Mouse (Mus musculus): ENCODE measurements at regions not wholly inside any gene's neighbourhood (a gene's known extent, or its start where the extent isn't known, plus 50 kb on each side); places are given as distances from the start of the nearest gene placed in this dataset.

DNA sequence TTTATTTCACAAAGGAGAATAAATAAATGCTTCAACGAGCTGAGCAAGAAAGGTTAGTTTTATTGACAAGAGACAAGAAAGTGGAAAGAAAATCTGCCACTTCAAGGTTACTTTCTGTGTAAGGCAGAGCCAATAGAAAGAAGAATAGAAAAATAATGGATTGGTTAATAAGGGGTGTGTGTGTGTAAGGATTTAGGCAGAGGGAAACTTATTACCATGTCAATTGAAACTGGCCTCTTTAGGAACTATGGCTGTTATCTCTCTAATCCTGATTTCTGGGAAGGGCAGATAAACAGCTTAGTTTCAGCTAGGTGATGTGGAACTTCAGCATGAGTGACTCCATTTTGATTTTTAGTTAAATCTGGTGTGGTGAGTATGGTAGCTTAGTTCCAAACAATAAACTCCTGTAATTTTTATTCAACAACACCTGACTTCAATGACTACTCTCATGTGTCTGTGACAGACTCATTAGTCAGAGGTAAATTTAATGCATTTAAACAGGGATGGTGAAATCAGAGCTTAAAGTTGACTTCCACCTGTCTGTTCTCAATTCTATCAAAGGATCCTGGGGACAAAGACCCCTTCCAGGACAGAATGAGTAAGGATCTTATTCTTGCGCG lies 197.2 kb upstream of the Cobl start:
- no peak for DNase-seq (ENCODE audit: extremely low read depth)
- H3K9me3 ChIP-seq (replicated peaks; ENCODE audit: low read length) = peaks cover 39% of the 10 kb centered on the region
- dilution Hi-C loops (cut with MboI; ENCODE audit: extremely low pct_ligation_motif_present, extremely low pct_unique_long_range_greater_than_20kb, low sequenced_read_pairs) = no loop called here
- no peaks in the 10 kb centered on the region for H3K27me3 ChIP-seq (replicated peaks)
- no peak overlapping the region for H3K27ac ChIP-seq (ENCODE audit: insufficient read depth, low read depth)
- in situ Hi-C loops (cut with MboI; ENCODE audit: low pct_ligation_motif_present, low pct_unique_long_range_greater_than_20kb, low sequenced_read_pairs) = no loop called here
- H3K4me3 ChIP-seq (replicated peaks in 1 of 3; ENCODE audit: low read depth in 2 of 3, low read length in 2 of 3, poor library complexity in 1 of 3) = no peak overlapping the region
- no peak overlapping the region for H3K4me2 ChIP-seq (ENCODE audit: insufficient read depth, low read depth, poor library complexity, severe bottlenecking)
- TF ChIP-seq SIN3A (IDR thresholded peaks at IDR 0.05; ENCODE audit: low read length) = no peak
- no peak for TF ChIP-seq USF2 (conservative IDR thresholded peaks at IDR 0.05; ENCODE audit: low read depth, low read length)
- no peak for TF ChIP-seq UBTF (IDR thresholded peaks at IDR 0.05; ENCODE audit: low read depth, low read length)
- TF ChIP-seq RCOR1 (conservative IDR thresholded peaks at IDR 0.05; ENCODE audit: low read depth, low read length) = no peak
- no peak for TF ChIP-seq POLR2AphosphoS2 (IDR thresholded peaks at IDR 0.05; ENCODE audit: low read depth, low read length)
- H3K4me1 ChIP-seq (ENCODE audit: control insufficient read depth in 1 of 2, insufficient read depth in 2 of 2) = no peaks in the 10 kb centered on the region
- H3K9ac ChIP-seq (ENCODE audit: insufficient read depth, low read depth) = no peak overlapping the region
- no peaks in the 10 kb centered on the region for H3K36me3 ChIP-seq (replicated peaks in 1 of 2; ENCODE audit: control insufficient read depth in 1 of 2, insufficient read depth in 1 of 2, low read length in 1 of 2)
- no peaks in the 10 kb centered on the region for H3K79me2 ChIP-seq (replicated peaks; ENCODE audit: control insufficient read depth, extremely low read depth, insufficient read depth, poor library complexity, severe bottlenecking)

- in situ Hi-C loops (cut with MboI; ENCODE audit: low pct_ligation_motif_present, low pct_unique_long_range_greater_than_20kb, low sequenced_read_pairs) = no loop called here
- H3K27me3 ChIP-seq (replicated peaks) = no peaks in the 10 kb centered on the region
- H3K79me2 ChIP-seq (replicated peaks; ENCODE audit: control insufficient read depth, extremely low read depth, insufficient read depth, poor library complexity, severe bottlenecking) = no peaks in the 10 kb centered on the region
- H3K4me2 ChIP-seq (ENCODE audit: insufficient read depth, low read depth, poor library complexity, severe bottlenecking) = no peak overlapping the region
- H3K36me3 ChIP-seq (replicated peaks in 1 of 2; ENCODE audit: control insufficient read depth in 1 of 2, insufficient read depth in 1 of 2, low read length in 1 of 2) = no peaks in the 10 kb centered on the region
- no peak overlapping the region for H3K4me3 ChIP-seq (replicated peaks in 1 of 3; ENCODE audit: low read depth in 2 of 3, low read length in 2 of 3, poor library complexity in 1 of 3)
- peaks cover 50% of the 10 kb centered on the region for H3K9me3 ChIP-seq (replicated peaks; ENCODE audit: low read length)
- no peak overlapping the region for H3K27ac ChIP-seq (ENCODE audit: insufficient read depth, low read depth)
- no peak for DNase-seq (ENCODE audit: extremely low read depth)
- H3K9ac ChIP-seq (ENCODE audit: insufficient read depth, low read depth) = no peak overlapping the region
- TF ChIP-seq RAD21 (IDR thresholded peaks at IDR 0.05; ENCODE audit: low read depth, low read length) (no peak), SIN3A (IDR thresholded peaks at IDR 0.05; ENCODE audit: low read length) (no peak), EP300 (IDR thresholded peaks at IDR 0.05; ENCODE audit: low read length) (no peak), ETS1 (conservative IDR thresholded peaks at IDR 0.05; ENCODE audit: low read depth, low read length) (no peak), ZKSCAN1 (IDR thresholded peaks at IDR 0.05; ENCODE audit: borderline replicate concordance, low read depth, low read length) (no peak), NELFE (IDR thresholded peaks at IDR 0.05; ENCODE audit: low read depth, low read length) (no peak), POLR2A (IDR thresholded peaks at IDR 0.05; ENCODE audit: low read depth, low read length) (no peak)
- dilution Hi-C loops (cut with MboI; ENCODE audit: extremely low pct_ligation_motif_present, extremely low pct_unique_long_range_greater_than_20kb, low sequenced_read_pairs) = no loop called here
- H3K4me1 ChIP-seq (ENCODE audit: control insufficient read depth in 1 of 2, insufficient read depth in 2 of 2) = no peaks in the 10 kb centered on the region
Observed at GRCm38 (mm10) chr11:12658847-12659246, 194.1 kb upstream of the Cobl start.

GRCm38 (mm10) chr11:12656450-12656849 lies 191.7 kb upstream of the Cobl start:
- in situ Hi-C loops (cut with MboI; ENCODE audit: low pct_ligation_motif_present, low pct_unique_long_range_greater_than_20kb, low sequenced_read_pairs) (no loop called here), dilution Hi-C loops (cut with MboI; ENCODE audit: extremely low pct_ligation_motif_present, extremely low pct_unique_long_range_greater_than_20kb, low sequenced_read_pairs) (no loop called here)
- H3K27me3 ChIP-seq (replicated peaks) = no peaks in the 10 kb centered on the region
- peaks cover 58% of the 10 kb centered on the region for H3K9me3 ChIP-seq (replicated peaks; ENCODE audit: low read length)
- H3K79me2 ChIP-seq (replicated peaks; ENCODE audit: control insufficient read depth, extremely low read depth, insufficient read depth, poor library complexity, severe bottlenecking) = no peaks in the 10 kb centered on the region
- no peak overlapping the region for H3K4me2 ChIP-seq (ENCODE audit: insufficient read depth, low read depth, poor library complexity, severe bottlenecking)
- H3K4me1 ChIP-seq (ENCODE audit: control insufficient read depth in 1 of 2, insufficient read depth in 2 of 2) = no peaks in the 10 kb centered on the region
- H3K36me3 ChIP-seq (replicated peaks in 1 of 2; ENCODE audit: control insufficient read depth in 1 of 2, insufficient read depth in 1 of 2, low read length in 1 of 2) = no peaks in the 10 kb centered on the region
- TF ChIP-seq ZNF384 (IDR thresholded peaks at IDR 0.05; ENCODE audit: low read depth, low read length) (no peak), RCOR1 (conservative IDR thresholded peaks at IDR 0.05; ENCODE audit: low read depth, low read length) (no peak), ZMIZ1 (IDR thresholded peaks at IDR 0.05; ENCODE audit: low read depth, low read length) (no peak), HCFC1 (IDR thresholded peaks at IDR 0.05; ENCODE audit: low read depth, low read length) (no peak), TBP (conservative IDR thresholded peaks at IDR 0.05; ENCODE audit: low read depth, low read length) (no peak), BHLHE40 (IDR thresholded peaks at IDR 0.05; ENCODE audit: low read depth, low read length) (no peak)
- no peak overlapping the region for H3K9ac ChIP-seq (ENCODE audit: insufficient read depth, low read depth)
- DNase-seq (ENCODE audit: extremely low read depth) = no peak
- H3K27ac ChIP-seq (ENCODE audit: insufficient read depth, low read depth) = no peak overlapping the region
- H3K4me3 ChIP-seq (replicated peaks in 1 of 3; ENCODE audit: low read depth in 2 of 3, low read length in 2 of 3, poor library complexity in 1 of 3) = no peak overlapping the region

All from CH12.LX (cell line).